Mouse (Mus musculus) myocyte (in vitro differentiated cells): ENCODE data around the gene Akr1d1. TPM values are rescaled to one million over a fixed set of nuclear protein-coding genes. Genes with fewer than 3 reads are reported as not detected.

ENCODE experiments used
- H3K27me3 ChIP-seq: one replicate; pipeline ENCODE4 v1.6.1; 2011; ENCODE audit not compliant: control insufficient read depth, insufficient read depth, insufficient read length
- H3K36me3 ChIP-seq: one replicate; pipeline ENCODE4 v1.6.1; 2011; ENCODE audit not compliant: control insufficient read depth, insufficient read depth
- H3K4me2 ChIP-seq: one replicate; pipeline ENCODE4 v1.6.1; 2011; ENCODE audit warnings: low read depth, control low read depth
- H3K4me3 ChIP-seq: one replicate; pipeline ENCODE4 v1.5.1; 2011; ENCODE audit warnings: mild to moderate bottlenecking, control low read depth, moderate library complexity
- H3K79me2 ChIP-seq: one replicate; pipeline ENCODE4 v1.6.1; 2011; ENCODE audit not compliant: control insufficient read depth, insufficient read depth
- H3ac ChIP-seq: one replicate; pipeline ENCODE4 v1.6.1; 2011; ENCODE audit not compliant: control insufficient read depth, insufficient read length
- CEBPB ChIP-seq: IDR thresholded peaks from 2 replicates; pipeline ENCODE4 v1.6.1; 2011; ENCODE audit warnings: mild to moderate bottlenecking, moderate library complexity; ENCODE audit not compliant: poor library complexity, insufficient read depth, severe bottlenecking
- E2F4 ChIP-seq: IDR thresholded peaks from one replicate; pipeline ENCODE4 v1.6.1; 2011; ENCODE audit warnings: mild to moderate bottlenecking, control low read depth, moderate library complexity; ENCODE audit not compliant: insufficient read depth
- MAX ChIP-seq: IDR thresholded peaks from one replicate; pipeline ENCODE4 v1.6.1; 2011; ENCODE audit warnings: low read depth, mild to moderate bottlenecking, control low read depth
- MYOD1 ChIP-seq, 3 experiments: IDR thresholded peaks; one replicate each; pipeline ENCODE4 v1.6.1; 2011; ENCODE audit warnings: control low read depth in 2 of 3, low read depth in 2 of 3, mild to moderate bottlenecking in 2 of 3, moderate library complexity in 1 of 3; ENCODE audit not compliant: insufficient read length in 2 of 3, control insufficient read depth in 1 of 3
- MYOG ChIP-seq, 3 experiments: IDR thresholded peaks; one replicate each; pipeline ENCODE4 v1.6.1; 2011; ENCODE audit warnings: control low read depth in 2 of 3, low read depth in 2 of 3, mild to moderate bottlenecking in 2 of 3; ENCODE audit not compliant: insufficient read length in 2 of 3, control insufficient read depth in 1 of 3, insufficient read depth in 1 of 3
- POLR2A ChIP-seq: IDR thresholded peaks from one replicate; pipeline ENCODE4 v1.6.1; 2011; ENCODE audit warnings: low read depth, mild to moderate bottlenecking, control low read depth, moderate library complexity; ENCODE audit not compliant: insufficient read length
- POLR2AphosphoS2 ChIP-seq: IDR thresholded peaks from one replicate; pipeline ENCODE4 v1.6.1; 2011; ENCODE audit warnings: low read depth, control low read depth; ENCODE audit not compliant: insufficient read length
- REST ChIP-seq: IDR thresholded peaks from one replicate; pipeline ENCODE4 v1.6.1; 2011; ENCODE audit warnings: mild to moderate bottlenecking, control low read depth, moderate library complexity; ENCODE audit not compliant: insufficient read depth, insufficient read length
- SRF ChIP-seq: IDR thresholded peaks from one replicate; pipeline ENCODE4 v1.6.1; 2011; ENCODE audit warnings: low read depth; ENCODE audit not compliant: control insufficient read depth, insufficient read length
- TCF12 ChIP-seq: IDR thresholded peaks from one replicate; pipeline ENCODE4 v1.6.1; 2011; ENCODE audit warnings: mild to moderate bottlenecking, control low read depth; ENCODE audit not compliant: poor library complexity, insufficient read depth, severe bottlenecking
- TCF3 ChIP-seq: IDR thresholded peaks from one replicate; pipeline ENCODE4 v1.6.1; 2011; ENCODE audit warnings: low read depth, control low read depth; ENCODE audit not compliant: insufficient read length
- USF1 ChIP-seq: IDR thresholded peaks from one replicate; pipeline ENCODE4 v1.6.1; 2011; ENCODE audit warnings: low read depth, mild to moderate bottlenecking, control low read depth, moderate library complexity
- polyA plus RNA-seq: library from polyadenylated mRNA; unstranded; fragments of >200 nt; fragmentation: generic; extraction: Trizol; gene quantifications from one replicate; pipeline ENCODE4 v1.2.1, GENCODE M21; 2012; ENCODE audit warnings: missing spikeins

Gene Akr1d1
- polyA plus RNA-seq, 1 experiment = not detected

DNA sequence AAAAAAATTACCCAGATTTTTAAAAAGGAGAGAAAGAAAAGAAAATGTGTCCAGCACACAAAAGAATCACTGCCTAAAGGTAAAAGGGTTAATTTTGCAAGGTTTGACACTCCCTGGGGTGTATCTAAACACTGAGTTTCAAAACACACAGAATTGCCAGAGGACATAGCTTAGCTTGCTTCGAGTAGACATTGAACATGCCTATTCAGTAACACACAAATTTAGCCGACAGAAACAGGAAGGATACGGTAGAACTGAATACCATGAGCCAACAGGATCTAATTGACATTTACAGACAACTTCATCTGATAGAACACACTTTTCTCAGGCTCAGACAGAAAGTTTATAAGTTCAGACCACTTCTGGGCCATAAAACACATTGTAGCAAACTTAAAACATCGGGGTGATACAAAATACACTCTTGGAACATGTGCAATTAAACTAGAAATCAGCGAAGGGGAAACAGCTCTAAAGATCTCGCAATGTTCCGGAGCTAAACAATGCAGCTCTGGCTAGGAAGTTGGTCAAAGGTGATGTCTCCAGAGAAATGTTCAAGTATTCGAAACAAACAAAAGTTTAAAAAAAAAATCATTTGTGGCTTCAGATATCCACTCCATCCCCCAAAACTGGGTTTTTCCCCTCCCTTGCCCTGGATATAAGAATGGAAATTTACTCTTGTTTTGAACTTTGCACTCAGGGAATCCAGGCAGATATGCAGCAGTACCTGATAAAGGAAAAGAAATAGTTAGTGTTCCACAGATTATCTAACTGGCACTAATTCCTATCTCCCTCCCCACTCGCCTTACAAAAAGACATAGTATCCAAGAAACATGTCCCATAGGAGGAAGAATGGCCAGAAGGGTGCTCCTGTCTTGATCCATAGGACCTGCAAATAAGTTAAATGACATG lies 73.1 kb downstream of the Akr1d1 start:
- no peaks in the 10 kb centered on the region for H3K27me3 ChIP-seq
- no peak overlapping the region for H3K4me2 ChIP-seq
- no peak for TF ChIP-seq TCF3
- TF ChIP-seq POLR2A = no peak
- no peak for TF ChIP-seq TCF12
- TF ChIP-seq CEBPB = no peak
- no peak for TF ChIP-seq REST
- no peak for TF ChIP-seq E2F4
- no peak for TF ChIP-seq MYOD1 (IDR thresholded peaks at IDR 0.05; ENCODE audit: control insufficient read depth in 1 of 3, insufficient read length in 2 of 3, low read depth in 2 of 3)
- no peak for TF ChIP-seq MAX
- TF ChIP-seq SRF = no peak
- TF ChIP-seq MYOG (IDR thresholded peaks at IDR 0.05; ENCODE audit: control insufficient read depth in 1 of 3, insufficient read depth in 1 of 3, insufficient read length in 2 of 3, low read depth in 2 of 3) = no peak
- no peak for TF ChIP-seq POLR2AphosphoS2
- no peak for TF ChIP-seq USF1
- H3K4me3 ChIP-seq = no peak overlapping the region
- H3K79me2 ChIP-seq = no peaks in the 10 kb centered on the region
- no peak overlapping the region for H3ac ChIP-seq
- no peaks in the 10 kb centered on the region for H3K36me3 ChIP-seq

DNA sequence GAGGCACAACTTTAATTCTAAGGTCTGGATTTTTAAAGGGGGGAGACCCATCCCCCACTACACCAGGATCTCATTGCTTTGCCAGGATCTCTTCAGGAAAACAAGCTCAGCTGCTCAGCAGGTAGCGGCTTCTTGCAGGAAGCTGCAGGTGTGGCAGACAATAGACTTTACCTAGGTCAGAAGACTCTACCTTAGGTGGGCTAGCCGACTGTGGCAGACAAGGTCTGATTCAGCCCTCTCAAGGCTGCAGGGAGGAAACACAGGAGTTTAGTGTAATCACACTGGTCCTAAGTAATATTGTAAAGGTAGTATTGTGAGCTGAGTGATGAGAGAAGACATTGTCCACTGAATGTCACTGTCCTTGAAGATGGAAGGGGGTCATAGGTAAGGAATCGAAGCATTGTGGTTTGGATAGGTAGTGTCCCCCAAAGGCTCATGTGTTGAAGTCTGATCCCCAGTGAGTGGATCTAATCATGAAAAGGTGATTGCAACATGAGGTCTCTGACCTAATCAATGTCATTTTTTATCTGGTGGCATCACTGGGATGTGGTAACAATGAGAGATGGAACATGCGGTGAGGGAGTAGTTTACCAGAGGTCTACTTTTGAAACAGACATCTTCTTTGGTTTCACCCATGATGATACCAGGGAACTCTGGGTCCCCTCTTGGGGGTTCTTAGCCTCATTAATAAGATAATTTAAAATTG lies 74.4 kb downstream of the Akr1d1 start:
- Histone ChIP-seq H3K4me3 (no peak overlapping the region), H3ac (no peak overlapping the region), H3K4me2 (no peak overlapping the region), H3K27me3 (no peaks in the 10 kb centered on the region), H3K36me3 (no peaks in the 10 kb centered on the region), H3K79me2 (no peaks in the 10 kb centered on the region)
- no peak for TF ChIP-seq MYOD1 (IDR thresholded peaks at IDR 0.05; ENCODE audit: control insufficient read depth in 1 of 3, insufficient read length in 2 of 3, low read depth in 2 of 3)
- no peak for TF ChIP-seq TCF12
- no peak for TF ChIP-seq SRF
- TF ChIP-seq MYOG (IDR thresholded peaks at IDR 0.05; ENCODE audit: control insufficient read depth in 1 of 3, insufficient read depth in 1 of 3, insufficient read length in 2 of 3, low read depth in 2 of 3) = no peak
- no peak for TF ChIP-seq USF1
- no peak for TF ChIP-seq POLR2AphosphoS2
- TF ChIP-seq TCF3 = no peak

DNA sequence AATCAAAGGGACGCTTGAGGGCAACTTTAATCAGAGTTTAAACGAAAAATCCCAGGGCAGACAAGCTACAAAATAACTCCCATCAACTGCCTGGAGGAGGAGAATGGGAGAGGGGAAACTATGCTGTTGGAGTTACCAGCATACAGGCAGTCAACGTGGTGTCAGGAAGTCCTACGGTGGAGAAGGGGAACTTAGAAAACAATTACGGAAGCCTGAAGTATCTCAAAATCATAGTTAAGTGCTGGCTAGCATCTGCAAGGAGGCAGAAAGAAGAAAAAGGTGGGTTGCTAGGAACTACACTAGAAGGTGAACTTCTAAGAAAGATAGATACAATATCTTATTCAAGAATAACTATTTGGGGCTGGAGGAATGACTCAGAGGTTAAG lies 74.9 kb downstream of the Akr1d1 start:
- Histone ChIP-seq H3K27me3 (no peaks in the 10 kb centered on the region), H3K4me3 (no peak overlapping the region), H3K4me2 (no peak overlapping the region), H3K79me2 (no peaks in the 10 kb centered on the region), H3K36me3 (no peaks in the 10 kb centered on the region), H3ac (no peak overlapping the region)
- TF ChIP-seq POLR2A (no peak), CEBPB (no peak), POLR2AphosphoS2 (no peak), REST (no peak), MYOG (IDR thresholded peaks at IDR 0.05; ENCODE audit: control insufficient read depth in 1 of 3, insufficient read depth in 1 of 3, insufficient read length in 2 of 3, low read depth in 2 of 3) (no peak), TCF12 (no peak)

DNA sequence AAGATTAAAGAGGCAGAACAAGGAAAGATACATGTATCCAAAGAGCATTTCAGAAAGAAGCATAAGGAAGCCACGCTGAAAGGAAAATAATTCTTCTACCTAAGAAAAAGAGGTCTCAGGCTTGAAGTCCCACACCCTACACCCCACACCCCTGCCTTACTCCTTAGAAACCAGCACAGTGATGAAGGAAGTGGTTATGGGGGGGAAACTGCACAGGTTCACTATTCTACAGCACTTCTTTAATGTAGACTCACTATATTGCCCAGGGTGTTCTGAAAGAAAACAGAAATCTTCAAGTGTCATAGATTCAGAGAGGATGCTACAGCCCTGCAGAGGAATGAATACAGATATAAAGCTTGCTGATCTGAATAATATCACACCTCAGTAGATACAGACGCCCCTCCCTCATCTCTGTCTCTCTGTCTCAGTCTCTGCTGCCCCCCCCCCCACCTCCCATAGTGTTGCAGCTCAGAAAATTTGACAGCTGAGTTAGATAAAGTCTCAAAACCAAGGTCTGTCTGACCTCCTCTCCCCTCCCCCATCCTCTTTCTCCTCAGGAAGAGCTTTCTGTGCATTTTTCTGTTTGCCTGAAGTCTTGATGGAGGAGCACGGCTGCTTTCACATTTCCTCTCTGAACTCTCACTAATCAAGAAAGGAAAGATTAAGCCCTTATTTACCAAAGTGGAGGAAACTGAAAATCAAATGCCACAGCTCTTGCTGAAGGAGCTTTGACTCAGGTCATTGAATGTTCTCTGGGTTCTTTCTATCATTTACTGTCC lies 77.7 kb downstream of the Akr1d1 start:
- TF ChIP-seq MYOD1 (IDR thresholded peaks at IDR 0.05; ENCODE audit: control insufficient read depth in 1 of 3, insufficient read length in 2 of 3, low read depth in 2 of 3) = no peak
- TF ChIP-seq POLR2AphosphoS2 = no peak
- no peak for TF ChIP-seq SRF
- TF ChIP-seq POLR2A = no peak
- Histone ChIP-seq H3ac (no peak overlapping the region), H3K4me3 (no peak overlapping the region), H3K4me2 (no peak overlapping the region), H3K36me3 (no peaks in the 10 kb centered on the region), H3K79me2 (no peaks in the 10 kb centered on the region), H3K27me3 (no peaks in the 10 kb centered on the region)
